Mouse (Mus musculus) lung, postnatal 36 days (tissue): Measurements from ENCODE around the gene Bmper.

ENCODE experiments used
- DNase-seq: peaks from one replicate; pipeline ENCODE4 v3.0.0; 2022; ENCODE audit warnings: mixed read lengths

Gene Bmper

DNA sequence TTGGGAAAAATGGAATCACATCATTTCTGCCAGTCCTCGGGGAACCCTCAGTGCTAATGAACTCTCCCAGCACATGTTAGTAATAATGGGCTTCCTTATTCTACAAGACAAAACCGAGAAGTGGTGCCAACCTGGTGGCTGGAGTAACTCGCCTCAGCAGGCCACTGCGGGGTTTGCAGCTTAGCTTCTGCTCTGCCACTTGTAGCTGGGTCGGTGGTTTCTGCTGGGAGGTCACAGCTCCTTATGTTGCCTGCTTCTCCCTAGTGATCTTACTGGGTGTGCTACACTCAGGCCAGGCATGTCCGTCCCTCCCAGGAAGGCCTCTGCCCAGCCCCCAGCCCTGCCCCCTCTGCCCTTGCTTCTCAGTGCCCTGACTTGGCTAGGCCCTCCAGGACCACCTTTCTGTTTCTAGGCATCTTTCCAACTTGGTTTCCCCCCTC is 155.9 kb downstream of the Bmper start:
- DNase-seq, result no peak

DNA sequence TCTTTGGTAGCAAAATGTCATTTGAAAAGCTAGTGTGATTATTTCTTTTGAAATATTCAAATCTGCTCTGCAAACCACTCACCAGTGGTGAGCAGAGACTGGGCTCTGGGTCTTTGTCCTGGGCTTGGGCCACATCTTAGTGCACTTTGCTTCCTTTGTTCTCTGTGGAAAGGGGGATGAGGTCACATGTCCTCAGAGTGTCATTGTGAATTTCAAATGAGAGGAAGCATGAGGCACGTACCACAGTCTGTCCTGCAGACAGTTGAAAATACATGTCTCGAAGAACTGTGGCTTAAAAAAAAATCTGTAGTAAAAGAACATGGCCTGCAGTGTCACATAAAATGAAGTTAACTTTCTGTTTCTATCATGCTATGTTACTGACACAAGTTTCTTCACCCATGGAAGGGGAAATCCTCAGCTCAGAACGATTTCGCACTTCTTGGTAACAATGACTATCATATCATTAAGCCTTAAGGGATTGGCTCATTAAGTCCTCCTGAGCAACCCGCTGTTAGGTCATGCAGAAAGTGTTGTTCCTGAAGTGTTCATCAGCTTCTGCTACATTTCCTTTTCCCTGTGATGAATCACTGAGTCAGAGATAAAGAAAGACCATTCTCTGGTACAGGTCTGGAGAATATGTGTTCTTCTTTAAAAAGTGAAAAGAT is 157.4 kb downstream of the Bmper start:
- no peak for DNase-seq

DNA sequence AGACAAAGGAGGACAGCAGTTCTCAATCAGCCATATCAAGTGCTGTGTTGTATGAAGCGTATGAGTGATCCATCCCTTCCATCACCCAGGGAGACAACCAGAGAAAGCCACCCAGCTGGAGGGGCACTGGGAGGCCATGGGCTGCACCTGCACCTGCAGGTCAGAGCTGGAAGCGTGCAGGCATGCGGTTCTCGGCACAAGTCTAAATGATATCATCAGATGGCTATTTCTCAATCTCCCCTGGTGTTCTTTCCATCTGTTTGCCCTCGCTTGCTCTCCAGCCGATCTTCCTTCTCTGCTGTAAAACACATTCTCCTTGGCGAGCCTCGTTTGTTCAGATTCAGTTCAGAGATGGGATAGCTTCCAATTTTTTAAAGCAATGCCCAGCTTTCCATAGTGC is 160.4 kb downstream of the Bmper start:
- DNase-seq, result no peak

DNA sequence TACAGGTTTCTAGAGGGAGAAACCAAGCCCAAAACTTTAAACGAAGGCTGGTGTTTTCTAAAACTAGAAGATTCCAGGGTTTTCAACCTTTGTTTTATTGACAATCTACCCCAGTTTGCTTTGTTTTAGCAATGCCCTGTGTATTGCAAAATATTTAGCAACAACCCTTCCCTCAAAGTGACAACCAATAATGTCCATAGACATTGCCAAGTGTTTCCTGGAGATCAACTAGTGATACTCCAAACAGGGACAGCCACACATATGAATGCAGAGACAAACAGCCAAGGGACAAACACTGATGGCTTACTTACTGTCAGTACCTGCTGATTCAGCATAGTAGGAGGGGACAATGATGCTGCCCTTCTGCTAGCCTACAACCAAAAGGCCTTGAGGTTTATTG is 161.0 kb downstream of the Bmper start:
- DNase-seq, result no peak

DNA sequence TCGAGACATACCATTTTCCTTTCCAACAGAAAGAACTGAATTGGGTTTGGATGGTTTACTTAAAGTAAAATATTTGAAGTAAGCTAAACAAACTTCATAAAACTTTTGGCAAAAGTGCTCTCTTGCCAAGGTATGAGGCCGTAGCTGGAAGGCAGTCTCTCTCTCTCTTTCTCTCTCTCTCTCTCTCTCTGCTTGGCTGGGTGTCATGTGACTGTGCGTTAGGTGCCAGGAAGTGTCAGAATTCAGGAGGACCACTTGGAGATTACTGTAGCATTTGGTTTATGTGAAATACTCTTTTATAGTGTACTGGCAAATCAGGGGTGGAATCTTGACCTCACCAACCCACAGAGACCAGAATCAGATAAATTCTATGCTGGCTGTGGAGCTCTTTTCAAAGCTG is 162.0 kb downstream of the Bmper start:
- no peak for DNase-seq

DNA sequence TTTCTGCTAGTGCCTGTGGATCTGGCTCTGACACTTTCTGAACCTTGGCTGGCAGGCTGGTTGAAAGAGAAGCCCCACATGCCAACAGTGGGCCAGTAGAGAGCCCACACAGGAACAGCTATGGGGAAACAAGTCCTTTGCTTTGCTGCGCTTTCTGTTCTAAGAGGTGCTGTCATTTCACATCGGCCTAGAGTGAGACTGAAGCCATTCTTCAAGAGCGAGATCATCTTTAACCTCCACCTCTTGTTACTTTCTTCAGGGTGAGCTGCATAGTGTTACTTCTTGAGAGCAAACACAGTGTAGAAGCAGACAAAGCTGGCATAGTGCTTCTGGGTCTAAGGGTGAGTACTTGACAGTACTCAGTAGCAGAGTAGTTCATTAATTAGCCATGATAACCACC is 163.3 kb downstream of the Bmper start:
- no peak for DNase-seq

DNA sequence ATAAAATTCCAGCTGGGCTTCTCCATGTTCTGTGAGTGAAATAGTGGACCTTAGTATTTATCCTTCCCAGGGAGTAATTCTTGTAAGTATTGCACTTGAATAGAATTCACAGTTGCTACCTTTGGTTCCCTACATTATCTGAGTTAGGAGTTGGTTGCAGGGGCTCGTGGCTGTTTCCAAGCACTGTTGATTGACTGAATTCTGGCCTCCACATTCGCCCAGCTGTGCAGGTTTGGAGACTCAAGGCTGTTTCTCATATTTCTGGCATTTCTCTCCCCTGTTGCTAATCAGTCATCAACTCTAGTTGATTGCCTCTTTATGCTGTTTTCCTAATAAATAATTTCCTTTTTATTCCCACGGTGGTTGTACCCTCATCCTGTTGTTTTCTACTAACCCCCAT is 167.2 kb downstream of the Bmper start:
- DNase-seq, result no peak

DNA sequence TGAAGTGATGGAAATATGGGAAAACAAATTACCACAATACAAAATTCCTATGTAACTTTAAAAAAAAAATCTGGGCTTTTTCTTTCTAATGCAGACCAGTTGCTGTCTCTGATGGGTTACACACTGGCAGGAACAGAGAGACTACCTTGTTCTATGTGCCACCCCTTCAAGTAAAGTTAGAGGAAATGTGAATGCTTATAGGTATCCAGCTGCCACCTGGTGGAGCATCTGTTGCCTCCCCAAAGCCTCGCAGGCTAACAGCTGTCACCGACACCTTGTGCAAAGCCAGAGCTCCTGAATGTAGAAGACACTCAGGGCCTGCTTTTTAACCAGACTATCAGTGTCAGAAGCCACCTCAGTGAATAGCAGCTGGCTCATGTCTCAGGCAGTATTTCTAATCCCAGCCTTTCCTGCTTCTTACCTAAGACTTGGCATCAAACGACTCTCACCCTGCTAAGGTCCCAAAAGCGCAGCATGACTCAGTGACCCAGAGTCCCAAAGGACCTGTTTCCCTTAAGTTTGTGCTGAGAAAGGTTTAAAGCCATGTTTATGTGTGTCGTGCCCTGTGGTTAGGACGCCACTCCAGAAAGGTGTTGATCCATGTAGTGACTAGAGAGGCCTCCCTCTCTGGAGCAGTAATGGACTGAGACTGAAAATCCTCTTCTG is 171.9 kb downstream of the Bmper start:
- peak; percentile 66 for DNase-seq

DNA sequence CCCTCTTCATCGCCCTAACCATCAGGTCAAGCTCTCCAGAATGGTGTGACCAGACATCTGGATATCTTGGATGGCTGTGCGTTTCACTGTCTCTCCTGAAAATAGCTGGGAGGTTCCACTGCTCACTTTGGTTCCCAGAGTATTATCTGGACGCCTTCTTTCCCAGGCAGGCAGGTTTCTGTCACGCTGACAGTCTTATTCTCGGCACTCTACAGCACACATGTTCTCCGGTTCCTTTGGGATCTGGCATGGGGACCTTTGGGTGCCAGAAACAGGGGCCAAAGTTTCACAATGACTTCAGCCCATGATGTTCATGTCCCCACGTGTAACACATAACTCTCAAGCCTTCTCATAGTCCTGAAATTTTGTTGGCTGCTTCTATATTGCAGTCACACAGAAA is 173.3 kb downstream of the Bmper start:
- DNase-seq, result peak; percentile 46

DNA sequence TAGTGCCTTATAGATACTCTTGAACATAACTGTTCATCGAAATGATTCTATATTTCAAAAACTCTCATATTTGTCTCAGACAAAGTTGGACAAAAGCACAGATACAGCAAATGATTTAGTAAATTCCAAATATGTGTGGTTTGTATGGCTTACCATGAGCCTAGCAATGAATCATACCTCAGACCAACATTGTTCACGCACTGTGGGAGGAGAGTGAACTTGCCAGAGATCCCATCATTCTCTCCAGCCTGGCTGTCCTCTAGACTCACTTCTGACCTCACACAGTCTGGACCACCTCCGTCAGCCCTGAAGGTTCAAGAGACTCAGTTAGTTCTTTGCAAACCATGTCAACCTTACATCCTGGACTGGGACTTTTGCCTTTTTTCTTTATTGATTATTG is 175.0 kb downstream of the Bmper start:
- no peak for DNase-seq

DNA sequence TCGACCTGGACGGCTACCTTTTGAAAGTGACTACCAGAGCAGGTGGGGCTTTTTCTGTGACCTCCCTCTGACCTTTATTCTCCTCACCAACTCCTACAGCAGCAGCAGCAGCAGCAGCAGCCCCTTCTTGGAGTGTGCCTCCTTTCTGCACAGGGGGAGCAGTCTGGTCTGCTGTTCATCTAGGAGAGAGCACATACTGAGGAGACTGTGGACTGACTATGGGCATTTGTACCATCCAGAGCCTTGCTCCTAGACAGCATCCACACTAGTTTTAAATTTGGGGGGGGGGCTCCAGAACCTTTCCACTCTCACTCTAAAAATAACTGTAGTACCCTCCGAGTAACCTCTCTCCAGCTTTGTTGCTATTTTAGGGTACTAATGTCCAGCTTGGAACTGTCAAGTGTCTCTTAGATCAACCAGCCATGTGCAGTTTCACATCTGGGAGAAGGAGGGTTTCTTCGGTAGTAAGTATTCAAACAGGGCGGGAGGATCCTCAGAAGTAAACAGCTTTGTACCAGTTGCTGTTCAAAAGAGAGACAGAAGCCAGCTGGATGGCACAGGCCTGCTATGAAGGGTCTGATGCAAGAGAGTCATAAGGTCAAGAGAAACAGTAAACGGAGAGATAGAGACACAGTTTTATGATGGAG is 176.9 kb downstream of the Bmper start:
- DNase-seq, result peak; percentile 66

DNA sequence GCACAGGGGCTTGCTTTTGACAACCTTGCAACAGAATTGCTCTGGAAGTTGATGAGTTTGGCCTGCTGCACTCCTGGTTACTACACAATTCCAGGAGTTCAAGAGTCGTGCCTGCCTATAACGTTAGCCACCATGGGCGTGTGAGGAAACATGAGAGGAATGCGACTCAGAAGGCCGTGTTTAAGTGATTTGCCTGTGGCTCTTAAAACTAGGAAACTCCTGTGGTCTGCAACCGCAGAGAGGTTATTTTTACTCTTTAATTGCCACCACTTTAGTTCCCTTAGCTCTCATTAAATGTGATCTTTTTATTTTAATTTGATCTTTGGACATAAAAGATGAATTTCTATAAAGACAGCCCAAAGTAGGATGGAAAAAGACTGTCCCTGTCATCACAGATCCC is 184.5 kb downstream of the Bmper start:
- no peak for DNase-seq

DNA sequence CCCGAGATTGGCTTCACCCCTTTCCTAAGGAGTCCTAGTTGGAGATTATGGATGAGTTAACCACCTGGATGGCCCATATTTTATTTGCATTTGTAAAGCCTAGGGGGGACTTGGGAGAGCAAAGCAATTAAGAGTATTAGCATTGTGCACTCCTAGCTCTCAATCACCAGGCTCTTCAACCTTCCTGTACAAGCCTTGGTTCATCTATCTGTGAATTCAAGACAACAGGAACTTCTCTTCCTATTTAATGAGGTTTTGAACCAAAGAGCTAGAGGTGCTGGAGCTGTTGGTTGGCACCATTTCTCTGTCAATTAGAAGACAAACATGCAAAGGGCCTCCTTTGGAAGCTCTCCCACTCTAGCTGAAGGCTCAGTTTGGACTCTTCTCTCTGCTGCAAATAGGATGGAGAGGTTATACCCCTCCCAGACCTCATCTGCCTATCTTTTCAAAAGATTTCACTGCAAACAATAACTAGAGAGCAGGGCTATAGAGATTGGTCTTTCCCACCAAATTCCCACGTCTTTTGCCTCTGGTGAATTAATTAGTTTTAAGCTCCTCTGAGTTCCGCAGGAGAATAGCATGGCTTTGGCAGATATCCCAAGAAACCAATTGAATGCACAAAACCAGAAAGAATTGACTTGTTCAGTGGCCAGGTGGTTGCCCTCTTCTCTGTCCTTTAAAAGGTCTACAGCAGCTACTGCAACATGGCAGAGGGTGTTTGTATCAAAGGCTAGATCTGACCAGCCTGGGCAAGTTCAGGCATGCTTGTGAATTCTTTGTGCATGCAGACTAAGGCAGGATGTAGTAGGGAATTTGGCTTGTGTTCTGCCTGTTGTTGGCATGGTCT is 185.3 kb downstream of the Bmper start:
- no peak for DNase-seq

DNA sequence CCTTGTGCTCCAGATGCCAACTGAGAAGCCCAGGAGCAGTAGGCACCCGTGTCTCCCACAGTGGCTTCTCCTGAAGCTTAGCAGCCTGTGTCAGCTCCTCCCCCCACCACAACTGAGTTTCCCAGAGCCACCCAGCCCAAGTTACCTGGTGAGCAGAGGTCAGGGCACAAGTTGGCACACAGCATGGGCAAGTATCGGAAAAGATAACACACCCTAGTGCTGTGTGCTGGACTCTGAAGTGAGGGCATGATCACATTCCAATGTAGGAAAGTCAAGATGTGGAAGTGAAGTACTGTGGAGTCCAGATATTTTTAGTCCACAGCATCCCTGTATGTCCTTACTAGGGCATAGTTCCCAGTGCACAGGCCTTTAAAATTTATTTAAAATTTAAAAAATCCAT is 187.7 kb downstream of the Bmper start:
- DNase-seq, result no peak

DNA sequence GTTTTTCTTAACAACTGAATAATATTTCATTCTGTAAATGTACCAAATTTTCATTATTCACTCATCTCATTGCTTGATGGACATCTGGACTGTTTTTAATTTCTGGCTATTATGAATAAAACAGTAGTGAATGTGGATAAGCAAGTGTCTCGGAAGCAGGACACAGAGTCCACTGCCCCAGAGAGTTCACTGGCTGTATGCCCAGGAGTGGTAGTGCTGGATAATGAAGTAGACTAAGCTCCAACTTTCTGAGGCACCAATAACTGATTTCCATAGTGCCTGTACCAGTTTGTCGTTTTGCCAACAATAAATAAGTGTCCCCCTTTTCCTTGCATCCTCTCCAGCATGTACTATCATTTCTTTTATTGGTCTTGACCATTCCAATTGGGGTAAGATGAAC is 190.1 kb downstream of the Bmper start:
- DNase-seq, result peak; percentile 15

DNA sequence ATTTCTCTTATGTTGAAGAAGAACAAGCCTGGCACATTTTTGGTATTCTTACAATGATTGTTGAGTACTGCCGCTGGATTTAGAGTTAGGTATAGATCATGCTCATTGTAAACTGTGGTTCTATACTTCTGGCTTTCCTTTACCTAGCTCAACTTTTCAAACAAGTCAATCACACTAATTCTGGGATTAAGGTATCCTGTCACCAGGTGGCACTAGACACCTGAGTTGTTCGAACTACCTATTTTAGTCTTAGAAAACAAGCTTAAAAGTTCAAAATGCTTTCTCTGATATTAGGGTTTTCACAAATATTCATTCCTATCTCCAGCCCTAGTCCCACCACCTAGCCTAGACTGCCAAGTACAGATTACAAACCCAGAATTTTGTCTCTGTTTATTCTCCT is 196.2 kb downstream of the Bmper start:
- no peak for DNase-seq

DNA sequence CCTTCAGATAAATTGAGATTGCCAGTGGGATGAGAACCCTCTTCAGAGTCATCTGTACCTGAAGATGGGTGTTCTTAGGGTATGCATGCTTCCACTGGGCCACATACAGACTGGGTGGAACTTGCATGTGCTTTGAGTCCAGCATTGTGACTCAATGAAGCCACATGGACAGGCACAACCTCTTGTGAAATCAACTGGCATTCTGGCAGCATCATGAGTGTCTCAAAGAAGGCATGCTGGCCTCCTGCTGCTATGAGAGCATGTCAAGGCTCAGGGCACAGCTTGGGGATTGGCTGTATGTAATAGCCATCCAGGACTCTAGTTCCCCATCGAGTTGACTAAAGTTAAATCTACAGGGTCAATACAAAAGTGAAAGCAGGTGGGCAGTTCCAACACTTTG is 200.9 kb downstream of the Bmper start:
- DNase-seq, result no peak

DNA sequence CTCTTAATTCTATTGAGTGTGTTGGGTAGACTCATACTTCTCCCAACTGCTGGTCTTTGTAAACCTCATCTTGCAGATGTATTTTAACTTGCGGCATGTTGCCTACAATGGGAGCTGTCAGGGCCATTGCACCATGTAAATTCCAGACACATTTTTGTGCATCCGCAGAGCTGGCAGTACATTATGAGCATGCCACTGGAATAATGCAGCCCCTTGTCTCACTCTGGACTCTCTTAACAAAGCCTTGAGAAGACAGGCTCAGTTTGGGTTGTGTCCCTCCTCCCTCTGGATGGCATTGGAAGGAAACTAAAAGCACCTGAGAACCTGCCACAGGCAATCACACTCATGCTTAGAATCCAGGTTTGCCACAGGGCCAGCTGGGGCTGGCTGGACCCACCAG is 209.8 kb downstream of the Bmper start:
- DNase-seq, result no peak

DNA sequence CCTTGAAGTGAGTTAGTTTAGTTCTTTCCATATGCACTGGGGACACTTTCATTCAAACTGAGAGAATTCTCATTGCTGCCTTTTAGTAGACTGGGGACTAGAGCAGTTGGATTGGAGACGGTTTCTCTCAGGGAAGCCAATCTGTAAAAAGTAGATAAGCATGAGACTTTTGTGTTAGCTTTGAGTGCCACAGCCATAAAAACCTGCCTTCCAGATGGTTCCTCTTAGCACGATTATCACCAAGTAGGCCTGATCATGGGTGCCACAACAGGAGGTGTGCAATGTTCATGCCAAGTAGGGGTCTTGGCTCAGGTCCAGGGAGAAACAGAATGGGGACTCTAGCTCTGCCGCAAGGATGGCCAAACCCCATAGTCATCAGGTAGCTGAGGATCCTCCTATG is 210.4 kb downstream of the Bmper start:
- no peak for DNase-seq

DNA sequence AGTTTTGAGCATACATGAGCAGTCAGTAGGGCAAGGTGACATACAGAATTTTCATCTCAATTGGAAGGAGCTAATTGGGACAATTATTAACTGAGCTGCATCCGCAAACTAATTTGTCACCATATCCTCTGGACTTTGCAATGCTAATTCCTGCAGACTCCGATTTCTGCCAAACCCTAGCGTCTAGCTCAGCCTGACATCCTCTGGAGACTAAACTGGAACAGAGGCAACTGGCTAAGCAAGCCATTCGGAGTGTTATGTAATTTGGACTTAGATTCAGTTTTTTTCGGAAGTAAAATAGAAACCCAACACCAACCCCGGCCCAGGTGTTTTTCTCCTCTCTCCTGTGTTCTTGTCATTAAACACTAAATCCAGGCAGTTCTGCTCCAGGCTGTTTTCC is 213.9 kb downstream of the Bmper start:
- peak; percentile 12 for DNase-seq

DNA sequence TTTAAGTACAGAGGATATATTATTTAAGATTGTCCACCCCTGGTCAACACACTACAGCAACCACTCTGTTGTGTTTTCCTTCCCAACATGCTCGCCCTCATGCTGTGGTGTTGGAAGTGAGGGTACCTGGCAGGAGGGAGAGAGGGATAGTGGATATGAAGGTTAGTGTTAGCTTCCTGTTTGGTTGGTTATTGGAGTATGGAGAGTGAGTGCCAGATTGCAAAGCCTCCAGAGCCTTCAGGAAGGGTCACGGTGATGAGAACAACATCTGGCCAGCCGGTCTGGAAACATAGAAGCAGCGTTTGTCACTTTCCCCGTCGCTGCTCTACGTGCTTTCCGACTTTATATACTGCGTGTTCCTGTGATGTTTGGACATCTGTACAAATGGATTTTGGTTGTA is 215.8 kb downstream of the Bmper start:
- no peak for DNase-seq

DNA sequence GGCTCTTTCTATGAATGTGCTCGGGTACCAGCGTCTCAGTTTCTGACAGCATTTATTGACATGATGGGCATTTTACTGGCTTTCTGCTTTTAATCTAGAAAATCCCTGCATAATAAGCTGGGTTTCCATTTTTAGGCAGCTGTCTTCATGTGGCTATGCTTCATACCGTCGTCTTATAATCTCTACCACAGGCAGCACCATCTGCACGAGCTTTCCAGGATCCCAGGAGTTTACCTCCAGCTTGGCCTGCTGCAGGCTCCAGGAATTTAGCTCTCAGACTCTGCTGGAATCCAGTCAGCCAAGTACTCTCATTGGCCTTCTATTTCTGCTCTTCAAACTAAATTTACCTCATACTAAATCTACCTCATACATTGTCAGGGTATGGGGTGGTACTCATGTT is 219.3 kb downstream of the Bmper start:
- no peak for DNase-seq

DNA sequence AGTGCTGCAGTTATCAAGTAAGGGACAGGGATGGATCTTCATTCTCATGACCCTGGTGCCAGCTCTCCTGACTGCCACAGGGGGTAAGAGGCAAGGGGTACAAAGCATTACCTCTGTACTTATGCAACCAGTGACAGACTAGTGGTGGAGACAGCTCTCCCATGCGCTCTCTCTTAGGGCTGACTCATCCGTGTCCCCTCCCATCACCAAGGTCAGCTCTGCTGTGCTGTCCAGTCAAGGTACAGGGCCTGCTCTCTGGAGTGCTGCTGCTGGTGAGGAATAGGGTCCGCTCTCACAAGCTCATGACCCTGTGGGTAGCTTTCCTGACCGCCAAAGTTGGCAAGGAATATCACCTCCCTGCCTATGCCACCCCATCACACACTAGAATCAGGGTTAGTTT is 222.1 kb downstream of the Bmper start:
- no peak for DNase-seq
